In the genomic region with DNA sequence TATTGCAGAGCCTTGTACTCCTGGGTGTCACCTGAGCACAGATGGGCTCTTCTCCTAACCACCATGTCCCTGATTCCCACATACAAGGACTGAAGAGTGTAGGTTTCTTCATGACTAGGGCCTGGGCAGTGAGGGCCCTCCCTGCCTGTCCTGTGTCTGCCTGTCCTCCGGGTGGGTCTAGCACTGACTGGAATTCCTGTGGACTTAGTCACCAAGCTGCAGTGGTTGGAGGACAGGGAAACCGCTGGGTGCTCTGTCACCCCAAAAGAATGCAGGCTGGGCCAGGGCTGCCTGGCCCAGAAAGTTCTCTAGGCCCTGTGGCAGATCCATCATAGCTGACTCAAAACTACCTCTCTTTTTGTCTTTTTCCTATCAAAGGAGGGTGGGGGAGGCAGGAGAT, we compare ENCODE assay signal across 9 mouse cellular contexts.
DNase-seq lines count a peak whose midpoint lies in the region; ATAC-seq and TF ChIP-seq lines count a peak whose summit lies in the region.
"Had no signal": no experiment of that assay in that cellular context is flagged by ENCODE, and none has a peak within 500 bp of the region (broad histone marks: within the 10 kb centered on the region; RNA-seq: fewer than 3 reads in every experiment).

No protein-coding gene starts in this region.

- H3K27ac ChIP-seq in embryonic fibroblast, embryonic 13.5 days (ENCODE audit: insufficient read depth, low read length), result peak overlapping the region; percentile 98
- H3K27ac ChIP-seq: midbrain, embryonic 12.5 days had no signal

- ATAC-seq in Patski, result peak; percentile 94

- POLR2A ChIA-PET in Patski (lab: Charles Lee), result interaction anchor here (0.5 kb wide), 1 partner anchor 1679 kb away, joined by 5 read pairs; no protein-coding TSS in a partner anchor

- DNase-seq in Patski (ENCODE audit: low read depth, low spot score), result peak; percentile 79
- peak; percentile 72 for DNase-seq in heart, postnatal 4 days
- DNase-seq in lung, postnatal 14 days, result peak; percentile 56
- no peak for DNase-seq in cerebellum, postnatal 10 days
- DNase-seq in T-cell, adult 2 months (ENCODE audit: low spot score), result no peak
- DNase-seq in left cerebral cortex, adult 11 months (ENCODE audit: low spot score), result no peak
- DNase-seq in left cerebral cortex, adult 8-10 months (ENCODE audit: low spot score in 2 of 2), result no peak

- H3K4me1 ChIP-seq in embryonic fibroblast, embryonic 13.5 days (ENCODE audit: control insufficient read depth, insufficient read depth, low read length), result peaks cover 31% of the 10 kb centered on the region

- TF ChIP-seq CTCF in Patski (IDR thresholded peaks at IDR 0.05), result no peak
- no peak for TF ChIP-seq CTCF in embryonic fibroblast, embryonic 13.5 days (IDR thresholded peaks at IDR 0.05; ENCODE audit: borderline replicate concordance, insufficient read depth, low read length)

- CTCF ChIA-PET in Patski (lab: Charles Lee), result no interaction called here

- in situ Hi-C loops in Patski (cut with MboI; ENCODE audit: low pct_unique_long_range_greater_than_20kb), result no loop called here

- H3K27me3 ChIP-seq in Patski, result no peaks in the 10 kb centered on the region
- H3K27me3 ChIP-seq: midbrain, embryonic 12.5 days had no signal

- H3K4me3 ChIP-seq in embryonic fibroblast, embryonic 13.5 days (ENCODE audit: insufficient read depth, low read length), result no peak overlapping the region
- H3K4me3 ChIP-seq: midbrain, embryonic 12.5 days had no signal

- TF ChIP-seq POLR2A in embryonic fibroblast, embryonic 13.5 days (IDR thresholded peaks at IDR 0.05; ENCODE audit: low read depth, low read length), result 0 out of 2 replicates have a peak, but pooled peaks have one; percentile 26

Comparison
In these comparisons a context has a peak if more than half of its experiments do, and no peak if none do; other contexts are left out.
1. DNase-seq: peak in Patski (single experiment), heart, postnatal 4 days (single experiment) and lung, postnatal 14 days (single experiment); none in cerebellum, postnatal 10 days (0 of 2), T-cell, adult 2 months (single experiment), left cerebral cortex, adult 11 months (single experiment) and left cerebral cortex, adult 8-10 months (0 of 2).